Mouse (Mus musculus) large intestine, adult 2 months (tissue): ENCODE measurements around the gene Extl1. TPM values are rescaled to one million over a fixed set of nuclear protein-coding genes. Genes with fewer than 3 reads are reported as not detected.
A peak's percentile ranks its signal among the peaks of the same experiment; 100 is the strongest.
"Not testable (repeated sequence)": the region's sequence is repeated elsewhere in the genome, so short reads cannot be mapped to it uniquely, and the experiment has no call there.

ENCODE experiments used
- DNase-seq: peaks from one replicate; pipeline ENCODE4 v3.0.0-alpha.2; 2012; ENCODE audit warnings: low read depth, low spot score
- WGBS: fragments of 180-500 bp; shearing (Covaris S2); methylation state at CpG from one replicate; pipeline ENCODE4 v1.1.7; 2018; 5-methylcytosine and 5-hydroxymethylcytosine counted together
- polyA plus RNA-seq: library from polyadenylated mRNA; depleted of rRNA; stranded (reverse); fragments of >200 nt; gene quantifications from 2 replicates; pipeline ENCODE4 v1.2.3, GENCODE M21; 2012

The Extl1 gene
- polyA plus RNA-seq, 1 experiment: 1.9 TPM

GRCm38 (mm10) chr4:134353527-134354409, 29.9 kb downstream of the Extl1 start:
- WGBS: 47% methylated on average over 5 of the region's 5 CpGs
- DNase-seq: no peak

DNA sequence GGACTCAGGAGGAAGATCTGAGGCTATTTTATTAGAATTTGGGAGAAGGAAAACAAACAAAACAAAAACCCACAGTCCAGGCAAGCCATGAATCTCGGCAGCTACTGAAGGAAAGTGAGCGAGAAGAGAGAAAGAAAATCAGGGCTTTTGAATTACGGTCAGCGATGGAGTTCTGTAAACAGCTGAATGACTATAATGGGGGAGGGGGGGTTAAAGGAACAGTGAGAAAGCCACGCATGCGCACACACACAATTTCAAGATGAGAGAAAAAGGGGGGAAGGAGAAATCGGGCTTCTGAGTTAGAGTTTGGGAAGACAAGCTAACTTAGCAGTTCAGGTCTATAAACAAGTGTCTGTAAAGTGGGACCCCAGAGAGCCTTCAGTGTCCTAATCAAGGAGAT, 30.7 kb downstream of the Extl1 start:
- DNase-seq: no peak
- WGBS: 72% methylated on average over 7 of the region's 7 CpGs

DNA sequence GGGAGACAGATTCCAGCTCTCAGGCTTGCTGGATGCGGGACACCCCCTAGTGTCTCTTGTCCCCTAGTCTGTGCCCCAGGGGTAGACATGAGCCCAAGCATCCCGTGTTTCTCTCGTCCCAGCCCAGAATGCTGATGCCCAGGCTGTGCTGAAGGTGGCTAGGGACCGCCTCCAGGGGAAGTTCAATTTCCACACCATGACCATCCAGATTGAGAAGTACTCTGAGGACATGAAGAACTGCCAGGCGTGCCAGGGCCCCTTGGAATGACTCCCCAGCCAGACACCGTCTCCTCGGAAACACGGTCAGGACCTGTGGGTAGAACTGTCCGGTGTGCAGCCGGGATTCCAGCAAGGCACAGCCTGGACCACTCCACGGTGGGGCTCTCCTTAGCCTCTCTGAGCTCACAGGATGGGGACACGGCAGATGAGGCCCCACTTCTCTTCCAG, 31.4 kb downstream of the Extl1 start:
- WGBS: 88% methylated on average over 12 of the region's 12 CpGs
- DNase-seq: no peak

- DNase-seq: no peak
- 57% methylated on average over 18 of the region's 18 CpGs for WGBS
These were observed 32.1 kb downstream of the Extl1 start for GRCm38 (mm10) chr4:134351329-134352260.

DNA sequence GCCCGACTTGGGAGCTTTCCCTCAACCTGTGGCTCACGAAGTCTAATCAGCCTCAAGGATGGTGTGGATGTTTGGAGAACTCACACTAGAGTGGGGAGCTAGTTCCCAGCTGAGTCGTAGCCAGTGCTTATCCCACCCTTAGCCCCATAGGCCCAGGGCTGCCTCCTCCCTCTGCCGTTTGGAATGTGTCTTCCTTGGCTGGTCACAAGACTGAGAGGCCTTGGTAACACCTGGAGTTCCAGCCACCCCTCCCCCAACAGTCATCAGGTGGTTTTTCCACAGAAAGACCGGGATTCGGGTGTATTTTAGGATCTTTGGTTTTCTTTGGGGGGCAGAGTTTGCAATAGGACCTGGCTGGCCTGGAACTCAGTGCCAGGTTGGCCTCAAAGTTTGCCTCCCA, 33.0 kb downstream of the Extl1 start:
- DNase-seq: no peak
- WGBS: 87% methylated on average over 6 of the region's 6 CpGs

GRCm38 (mm10) chr4:134349829-134350228, 33.8 kb downstream of the Extl1 start:
- DNase-seq: no peak
- WGBS: 87% methylated on average over 7 of the region's 7 CpGs

DNA sequence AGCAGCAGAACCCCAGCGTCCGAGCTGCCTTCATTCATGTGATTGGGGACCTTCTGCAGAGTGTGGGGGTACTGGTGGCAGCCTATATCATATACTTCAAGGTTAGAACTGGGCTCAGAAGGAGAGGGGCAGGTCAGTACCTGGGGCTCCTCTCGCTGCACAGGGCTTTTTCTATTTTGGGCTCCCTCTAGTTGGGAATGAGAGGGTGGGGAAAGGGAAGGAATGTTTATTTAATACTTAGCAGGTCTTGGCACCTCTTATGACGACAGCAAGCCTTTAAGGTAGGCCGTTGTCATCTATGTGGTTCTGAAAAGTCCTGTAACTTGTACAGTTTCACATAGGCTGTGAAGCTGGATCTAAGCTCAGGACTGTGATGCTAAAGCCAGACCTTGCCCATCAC, 35.1 kb downstream of the Extl1 start:
- 41% methylated on average over 5 of the region's 5 CpGs for WGBS
- no peak for DNase-seq

DNA sequence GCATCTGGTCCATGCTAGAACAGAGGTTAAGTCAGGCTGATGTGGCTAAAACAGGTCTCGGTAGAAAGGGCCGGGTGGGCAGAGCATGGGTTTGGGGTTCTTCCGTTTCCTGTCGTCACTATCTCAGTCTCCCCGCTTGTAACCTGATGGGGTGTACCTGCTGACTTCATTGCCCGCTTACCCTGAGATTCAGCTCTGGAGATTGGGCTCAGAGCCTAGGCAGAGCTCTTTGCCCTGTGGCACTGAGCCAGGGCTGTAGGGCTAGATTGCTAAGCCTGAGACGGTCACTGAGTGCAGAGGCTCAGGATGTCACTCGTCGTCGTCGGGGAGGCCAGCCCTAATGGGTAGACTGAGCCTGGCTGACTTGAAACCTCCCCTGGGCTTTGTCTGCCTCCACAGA, 35.6 kb downstream of the Extl1 start:
- 35% methylated on average over 11 of the region's 11 CpGs for WGBS
- DNase-seq: peak; percentile 48

- 92% methylated on average over 15 of the region's 15 CpGs for WGBS
- DNase-seq: no peak
These were observed 37.8 kb downstream of the Extl1 start for GRCm38 (mm10) chr4:134345802-134346201.

DNA sequence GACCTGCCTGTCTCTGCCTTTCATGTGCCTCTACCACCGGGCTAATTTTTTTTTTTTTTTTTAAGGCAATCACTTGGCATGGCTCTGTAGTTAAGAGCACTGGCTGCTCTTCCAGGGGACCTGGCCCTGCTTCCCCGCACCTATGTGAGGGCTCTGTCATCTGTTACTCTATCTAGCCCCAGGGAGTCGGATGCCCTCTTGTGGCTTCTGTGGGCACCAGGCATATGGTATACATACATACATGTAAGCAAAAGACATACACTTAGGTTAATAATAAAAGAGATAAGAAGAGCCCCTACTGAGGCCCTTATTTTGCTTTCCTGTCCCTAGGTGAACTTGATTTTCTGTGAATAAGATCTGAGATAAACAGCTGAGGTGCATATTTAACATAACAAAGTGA, 39.0 kb downstream of the Extl1 start:
- WGBS: 66% methylated on average over 3 of the region's 3 CpGs

DNA sequence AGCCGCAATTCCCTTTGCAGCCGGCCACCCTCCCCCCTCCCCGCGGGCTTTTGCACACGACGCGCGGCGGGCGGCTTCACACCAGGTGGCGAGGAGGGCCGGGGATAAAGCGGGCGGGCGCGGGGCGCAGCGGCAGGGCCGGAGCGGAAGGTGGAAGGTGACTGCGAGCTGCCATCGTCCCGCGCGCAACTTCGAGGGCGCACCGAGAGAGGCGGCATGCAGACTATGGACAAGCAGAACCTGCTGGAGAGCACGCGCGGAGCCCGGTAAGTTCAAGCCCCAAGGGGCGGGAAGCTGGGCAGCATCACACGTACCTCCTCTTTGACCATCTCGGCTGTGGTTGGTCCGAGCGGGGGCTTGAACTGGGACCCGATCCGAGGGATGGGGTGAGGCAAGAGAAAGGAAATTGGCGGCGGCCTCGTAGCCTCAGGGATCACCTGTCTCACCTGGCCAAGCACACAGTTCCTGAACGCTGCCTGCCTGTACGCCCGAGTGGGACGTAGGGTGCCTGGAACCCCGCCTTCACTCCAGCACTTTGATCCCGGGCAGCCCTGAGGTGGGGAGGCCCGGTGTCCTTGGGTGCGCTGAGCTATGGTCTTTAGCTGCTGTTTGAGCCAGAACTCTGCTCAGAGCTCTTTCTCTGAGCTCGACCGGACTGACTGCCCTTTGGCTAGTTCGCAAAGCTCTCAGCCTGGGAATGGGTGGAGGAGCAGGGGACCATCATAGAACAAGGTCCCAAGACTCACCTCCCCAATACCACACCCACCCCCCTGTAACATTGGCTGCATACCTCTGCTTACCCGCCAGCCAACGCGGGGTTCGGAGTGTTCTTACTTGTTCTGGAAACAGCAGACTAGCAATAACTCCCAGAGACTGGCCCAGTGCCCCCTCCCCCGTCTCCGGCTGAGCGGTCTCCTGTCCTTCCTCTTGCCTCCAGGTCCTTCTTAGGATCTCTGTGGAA, 40.3 kb downstream of the Extl1 start, which contains the start of gene Slc30a2:
Gene Slc30a2, plus strand, starts transcription at position 111 of the 961 bp plus-strand sequence.
- no peak for DNase-seq

More for the DNA sequence above, 39.0 kb downstream of the Extl1 start:
- no peak for DNase-seq

DNA sequence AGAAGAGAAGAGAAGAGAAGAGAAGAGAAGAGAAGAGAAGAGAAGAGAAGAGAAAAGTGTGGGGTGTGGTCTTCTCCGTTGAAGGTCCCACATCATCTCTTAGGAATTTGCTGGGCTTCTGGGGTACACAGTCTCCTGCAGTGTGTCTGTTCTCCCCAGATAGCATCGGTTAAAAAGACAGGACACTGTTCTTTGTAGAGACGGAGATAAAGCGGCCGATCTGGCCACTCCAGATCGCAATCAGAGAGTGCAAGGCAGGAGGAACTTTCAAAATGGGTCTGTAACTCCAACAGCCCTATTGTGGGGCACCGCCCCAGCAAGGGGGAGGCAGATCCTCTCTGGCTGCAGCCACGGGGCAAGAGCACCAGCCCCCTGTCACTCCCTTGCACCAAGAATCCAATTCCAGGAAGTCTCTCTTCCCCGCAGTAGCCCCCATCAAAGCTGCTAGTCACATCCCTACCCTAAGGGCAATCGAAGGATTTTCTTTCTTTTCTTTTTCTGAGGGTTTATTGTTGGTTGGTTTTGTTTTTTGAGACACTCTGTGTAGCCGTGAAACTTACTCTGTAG, 41.4 kb downstream of the Extl1 start:
- WGBS: 65% methylated on average over 11 of the region's 11 CpGs
- DNase-seq: no peak

More for the DNA sequence above, 40.3 kb downstream of the Extl1 start, which contains the start of gene Slc30a2:
- WGBS: 5% methylated on average over 61 of the region's 61 CpGs

DNA sequence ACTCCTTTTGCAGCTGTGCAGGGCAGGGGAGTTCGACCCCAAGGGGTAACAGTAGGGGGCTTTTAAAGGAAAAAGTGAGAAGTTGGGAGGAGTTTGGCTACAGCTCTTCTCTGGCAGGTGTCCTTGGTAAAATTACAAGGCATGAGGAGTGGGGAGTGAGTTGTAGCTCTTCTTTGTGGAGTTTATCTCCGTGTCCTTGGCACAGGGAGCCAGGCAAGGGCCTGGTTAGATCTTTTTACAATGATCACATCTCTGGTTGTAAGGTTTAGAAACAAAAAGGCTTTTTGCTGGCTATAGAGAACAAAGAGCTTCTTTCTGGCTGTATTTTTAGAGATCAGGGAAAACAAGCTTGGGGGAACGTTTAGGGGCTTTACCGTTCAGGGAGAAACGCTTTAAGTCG, 42.4 kb downstream of the Extl1 start:
- DNase-seq: not testable (repeated sequence)
- WGBS: 87% methylated on average over 6 of the region's 6 CpGs

DNA sequence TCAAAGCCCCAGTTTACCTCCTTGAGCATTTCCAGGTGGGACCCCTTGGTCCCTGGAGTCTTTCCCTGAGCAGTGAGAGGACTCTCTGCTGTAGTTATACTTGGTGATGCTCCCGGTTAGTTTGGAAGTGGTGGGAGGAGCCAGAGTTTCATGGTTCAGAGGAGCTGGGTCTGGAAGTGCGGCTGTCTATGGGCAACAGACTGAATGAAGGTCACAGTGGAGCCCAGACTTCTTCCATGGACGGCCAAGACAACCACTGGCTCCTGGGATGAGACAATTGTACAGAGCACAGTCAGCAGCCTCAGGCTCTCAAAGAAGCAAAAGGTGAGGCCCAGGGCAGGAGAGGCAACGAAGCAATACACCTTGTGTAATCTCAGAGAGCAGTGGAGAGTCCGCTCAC, 53.4 kb downstream of the Extl1 start:
- 72% methylated on average over 5 of the region's 5 CpGs for WGBS
- DNase-seq: no peak

- 84% methylated on average over 8 of the region's 8 CpGs for WGBS
These were observed 54.8 kb downstream of the Extl1 start for GRCm38 (mm10) chr4:134328832-134329231.

DNA sequence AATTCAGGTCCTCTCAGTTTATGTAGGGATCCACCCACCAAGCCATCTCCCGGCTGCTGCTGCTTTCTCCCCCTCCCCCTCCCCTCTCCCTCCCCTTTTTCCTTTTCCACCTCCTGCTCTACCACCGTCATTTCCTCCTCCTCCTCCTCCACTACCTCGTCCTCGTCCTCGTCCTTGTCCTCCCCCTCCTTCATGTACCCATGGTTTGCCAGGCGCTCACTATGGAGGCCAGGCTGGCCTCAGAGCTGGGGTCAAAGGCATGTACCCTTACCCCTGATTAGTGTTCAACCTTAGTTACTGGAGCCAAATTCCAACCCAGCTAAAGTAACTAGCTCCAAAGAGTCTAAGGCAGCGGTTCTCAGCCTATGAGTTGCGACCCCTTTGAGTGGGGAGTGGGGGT, 55.5 kb downstream of the Extl1 start:
- no peak for DNase-seq

More at GRCm38 (mm10) chr4:134328832-134329231, 54.8 kb downstream of the Extl1 start:
- no peak for DNase-seq

DNA sequence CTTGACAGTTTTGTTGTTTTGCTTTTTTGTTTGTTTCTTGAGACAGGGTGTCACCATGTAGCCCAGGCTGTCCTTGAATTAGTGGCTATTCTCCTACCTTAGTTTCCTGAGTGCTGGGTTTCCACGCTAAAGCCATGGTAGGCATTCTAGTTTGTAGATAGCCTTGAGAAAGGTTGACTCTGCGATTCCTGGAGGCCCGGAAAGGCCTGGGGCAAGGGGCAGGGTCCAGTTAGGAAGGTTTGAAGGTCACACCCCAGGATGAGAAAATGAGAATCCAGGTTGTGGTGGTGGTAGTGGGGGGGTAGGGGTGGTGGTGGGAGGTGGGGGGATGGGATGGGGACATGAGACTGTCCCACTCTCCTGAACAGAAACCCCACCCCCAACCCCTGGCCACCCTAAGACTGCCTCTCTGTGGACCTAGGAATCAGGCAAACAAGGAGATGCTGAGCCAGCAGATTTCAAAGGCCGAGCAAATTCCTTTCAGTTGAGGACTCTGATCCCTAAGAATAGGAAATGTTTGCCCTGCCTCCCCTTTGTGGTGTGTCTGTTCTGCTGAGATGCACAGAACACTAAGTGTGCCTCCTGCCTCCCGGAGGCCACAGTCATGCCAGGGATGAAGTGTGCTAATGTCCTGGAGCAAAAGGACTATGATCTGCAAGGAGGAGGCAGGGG, 56.7 kb downstream of the Extl1 start:
- DNase-seq: no peak
- 40% methylated on average over 5 of the region's 5 CpGs for WGBS

More for the DNA sequence above, 55.5 kb downstream of the Extl1 start:
- 55% methylated on average over 8 of the region's 8 CpGs for WGBS

DNA sequence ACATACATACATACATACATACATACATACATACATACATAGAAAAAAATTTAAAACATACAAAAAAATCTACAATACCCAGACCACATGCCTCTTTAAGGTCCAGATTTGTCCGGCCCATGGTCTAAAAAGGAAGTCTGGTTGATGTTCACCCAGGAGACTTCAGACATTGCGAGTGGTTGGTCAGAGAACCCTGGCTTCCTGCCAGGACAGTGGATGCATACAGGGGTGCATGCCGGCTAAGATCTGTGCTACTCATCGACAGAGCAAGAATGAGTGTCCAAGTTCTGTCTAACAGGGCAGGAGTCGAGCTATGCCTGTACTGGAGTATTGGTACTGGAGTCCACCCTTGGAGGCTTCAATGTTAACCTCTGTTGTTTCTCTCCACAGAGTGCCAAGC, 59.0 kb downstream of the Extl1 start:
- no peak for DNase-seq
- whole genome bisulfite sequencing: 32% methylated on average over 5 of the region's 5 CpGs
